Mouse (Mus musculus): ENCODE data around the gene Rbfox2.

DNA sequence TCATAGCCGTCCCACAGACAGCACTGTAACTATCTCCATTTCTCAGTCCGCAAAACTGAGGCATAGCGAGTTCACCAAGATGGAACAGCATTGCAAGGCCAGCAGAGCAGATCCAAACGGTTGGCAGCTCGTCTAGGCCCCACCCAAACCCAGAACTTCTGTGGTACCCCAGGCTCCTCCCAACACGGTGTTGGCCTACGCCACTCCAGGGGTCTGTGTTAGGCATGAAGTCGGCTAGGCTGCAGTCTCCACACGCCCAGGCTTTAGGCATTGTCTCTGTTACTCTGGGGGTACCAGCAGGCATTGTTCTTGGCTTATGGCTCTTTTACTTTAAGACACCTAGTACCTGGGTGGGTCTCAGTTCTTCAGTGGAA, 30.2 kb upstream of the Rbfox2 start:
- TF ChIP-seq CTCF (IDR thresholded peaks at IDR 0.05; ENCODE audit: low read depth, low read length) = no peak
- no peak for TF ChIP-seq EP300 (IDR thresholded peaks at IDR 0.05; ENCODE audit: insufficient read depth, low read depth, low read length)
